22 mouse cellular contexts compared by ENCODE assay signal in genomic region chr6:115013574-115013973, GRCm38 (mm10). TPM values are rescaled to one million over a fixed set of nuclear protein-coding genes. Genes with fewer than 3 reads are reported as not detected.
DNase-seq lines count a peak whose midpoint lies in the region; ATAC-seq and TF ChIP-seq lines count a peak whose summit lies in the region.
"Had no signal": no experiment of that assay in that cellular context is flagged by ENCODE, and none has a peak within 500 bp of the region (broad histone marks: within the 10 kb centered on the region; RNA-seq: fewer than 3 reads in every experiment).

No protein-coding gene starts in this region.

- peak; percentile 52 for DNase-seq in kidney, adult 18-20 months
- peak; percentile 60 to 75 for DNase-seq in kidney, adult 8-10 months
- DNase-seq in kidney, postnatal 14 days, result peak; percentile 69
- DNase-seq in stomach, postnatal 0 days (ENCODE audit: low spot score), result peak; percentile 22
- no peak for DNase-seq in hindbrain, embryonic 14.5 days (ENCODE audit: low spot score)
- DNase-seq in adrenal gland, postnatal 10 days, result no peak
- DNase-seq: adrenal gland, adult 8-10 months; cerebellum, adult 11 months; cerebellum, adult 8-10 months; cerebellum, postnatal 14 days; embryo, embryonic 11 days; gastrocnemius, postnatal 10 days; heart, adult 18-20 months; heart, postnatal 10 days; heart, postnatal 4 days had no signal

- no peak for TF ChIP-seq EP300 in stomach, postnatal 0 days (optimal IDR thresholded peaks at IDR 0.05)

- no peak for ATAC-seq in kidney, embryonic 15.5 days (replicated peaks; ENCODE audit: low FRiP score)
- no peak for ATAC-seq in stomach, postnatal 0 days (ENCODE audit: low FRiP score, low TSS enrichment)
- ATAC-seq in hindbrain, embryonic 14.5 days (ENCODE audit: low FRiP score), result no peak
- ATAC-seq: forebrain, embryonic 14.5 days had no signal

- peaks cover 60% of the 10 kb centered on the region for H3K36me3 ChIP-seq in kidney, embryonic 15.5 days
- no peaks in the 10 kb centered on the region; the same call in 1 of the 2 replicates for H3K36me3 ChIP-seq in stomach, postnatal 0 days (ENCODE audit: control insufficient read depth, insufficient read depth, low read length)
- H3K36me3 ChIP-seq in hindbrain, embryonic 14.5 days (replicated peaks; ENCODE audit: control insufficient read depth, insufficient read depth), result peaks cover 49% of the 10 kb centered on the region

- H3K9me3 ChIP-seq in kidney, embryonic 15.5 days (replicated peaks), result no peaks in the 10 kb centered on the region
- H3K9me3 ChIP-seq in stomach, postnatal 0 days (ENCODE audit: control insufficient read depth, low read length), result no peaks in the 10 kb centered on the region
- no peaks in the 10 kb centered on the region for H3K9me3 ChIP-seq in hindbrain, embryonic 14.5 days (ENCODE audit: control insufficient read depth, low read length)
- H3K9me3 ChIP-seq: embryonic facial prominence, embryonic 15.5 days; forebrain, embryonic 10.5 days; heart, embryonic 10.5 days; hindbrain, embryonic 12.5 days had no signal

- no peak overlapping the region for H3K4me2 ChIP-seq in kidney, embryonic 15.5 days
- no peak overlapping the region for H3K4me2 ChIP-seq in stomach, postnatal 0 days (replicated peaks; ENCODE audit: low read depth)
- no peak overlapping the region for H3K4me2 ChIP-seq in hindbrain, embryonic 14.5 days (replicated peaks)
- H3K4me2 ChIP-seq: embryonic facial prominence, embryonic 15.5 days; hindbrain, embryonic 12.5 days had no signal

- no peak overlapping the region for H3K27ac ChIP-seq in kidney, embryonic 15.5 days
- no peak overlapping the region for H3K27ac ChIP-seq in stomach, postnatal 0 days (replicated peaks)
- H3K27ac ChIP-seq in hindbrain, embryonic 14.5 days, result no peak overlapping the region
- H3K27ac ChIP-seq: embryonic facial prominence, embryonic 15.5 days; forebrain, embryonic 10.5 days; heart, embryonic 10.5 days; hindbrain, embryonic 12.5 days had no signal

- no peak for TF ChIP-seq CTCF in stomach, postnatal 0 days (IDR thresholded peaks at IDR 0.05; ENCODE audit: low read depth)

- WGBS in kidney, embryonic 15.5 days, result 85% methylated on average over 4 of the region's 4 CpGs
- WGBS in stomach, postnatal 0 days, result 77% methylated on average over 4 of the region's 4 CpGs
- 91% methylated on average over 4 of the region's 4 CpGs for WGBS in hindbrain, embryonic 14.5 days

- H3K4me3 ChIP-seq in kidney, embryonic 15.5 days (replicated peaks), result no peak overlapping the region
- no peak overlapping the region for H3K4me3 ChIP-seq in stomach, postnatal 0 days (ENCODE audit: low read depth, low read length)
- H3K4me3 ChIP-seq in hindbrain, embryonic 14.5 days (replicated peaks; ENCODE audit: low read length), result no peak overlapping the region
- H3K4me3 ChIP-seq: embryonic facial prominence, embryonic 15.5 days; erythroblast, embryonic 14.5 days; forebrain, embryonic 10.5 days; heart, embryonic 10.5 days; hindbrain, embryonic 12.5 days had no signal

- no peaks in the 10 kb centered on the region for H3K27me3 ChIP-seq in kidney, embryonic 15.5 days
- H3K27me3 ChIP-seq in stomach, postnatal 0 days (ENCODE audit: control insufficient read depth, insufficient read depth, low read length), result no peaks in the 10 kb centered on the region
- H3K27me3 ChIP-seq in hindbrain, embryonic 14.5 days (ENCODE audit: control insufficient read depth, insufficient read depth, low read length), result no peaks in the 10 kb centered on the region
- H3K27me3 ChIP-seq: embryonic facial prominence, embryonic 15.5 days; hindbrain, embryonic 12.5 days had no signal

- H3K4me1 ChIP-seq in kidney, embryonic 15.5 days, result no peaks in the 10 kb centered on the region
- H3K4me1 ChIP-seq in stomach, postnatal 0 days (replicated peaks; ENCODE audit: control insufficient read depth, insufficient read depth), result no peaks in the 10 kb centered on the region
- H3K4me1 ChIP-seq in hindbrain, embryonic 14.5 days (replicated peaks; ENCODE audit: control insufficient read depth, insufficient read depth, low read length), result no peaks in the 10 kb centered on the region
- H3K4me1 ChIP-seq: heart, embryonic 10.5 days; hindbrain, embryonic 12.5 days had no signal

- no peak overlapping the region for H3K9ac ChIP-seq in kidney, embryonic 15.5 days
- no peak overlapping the region for H3K9ac ChIP-seq in stomach, postnatal 0 days (ENCODE audit: low read length)
- H3K9ac ChIP-seq in hindbrain, embryonic 14.5 days, result no peak overlapping the region
- H3K9ac ChIP-seq: embryonic facial prominence, embryonic 15.5 days; hindbrain, embryonic 12.5 days had no signal

RNA-seq across cellular contexts. Expression of gene Tamm41, which starts 24.1 kb away (rescaled TPM):
- polyA plus RNA-seq in kidney, embryonic 15.5 days (2015; fragmentation: Nextera tagmentation; extraction: Ambion mirVana), result 62.1 and 64.1 TPM in 2 replicates
- 35.8 and 36.0 TPM in 2 replicates for polyA plus RNA-seq in stomach, postnatal 0 days (2015; fragmentation: Nextera tagmentation; extraction: Ambion mirVana)
- 51.8 and 53.8 TPM in 2 replicates for polyA plus RNA-seq in hindbrain, embryonic 14.5 days (2014; fragmentation: Nextera tagmentation; extraction: Ambion mirVana)
- 10 to 100 TPM; 28.4 to 30.5 TPM for total RNA-seq in adrenal gland, postnatal 10 days (2021)

RNA-seq across cellular contexts. Expression of gene Vgll4, which starts 43.8 kb away (rescaled TPM):
- polyA plus RNA-seq in kidney, embryonic 15.5 days (2015; fragmentation: Nextera tagmentation; extraction: Ambion mirVana), result 106 and 110 TPM in 2 replicates
- 38.5 and 42.1 TPM in 2 replicates for polyA plus RNA-seq in stomach, postnatal 0 days (2015; fragmentation: Nextera tagmentation; extraction: Ambion mirVana)
- 37.9 and 38.4 TPM in 2 replicates for polyA plus RNA-seq in hindbrain, embryonic 14.5 days (2014; fragmentation: Nextera tagmentation; extraction: Ambion mirVana)
- 10 to 100 TPM; 82.4 to 93.1 TPM for total RNA-seq in adrenal gland, postnatal 10 days (2021)

Comparison
In these comparisons a context has a peak if more than half of its experiments do, and no peak if none do; other contexts are left out.
1. DNase-seq: peak in kidney, adult 18-20 months (single experiment), kidney, adult 8-10 months (2 of 2), kidney, postnatal 14 days (single experiment) and stomach, postnatal 0 days (single experiment); none in hindbrain, embryonic 14.5 days (single experiment) and adrenal gland, postnatal 10 days (single experiment).